Comparison of ENCODE assay signal across 11 mouse cellular contexts in the genomic region with DNA sequence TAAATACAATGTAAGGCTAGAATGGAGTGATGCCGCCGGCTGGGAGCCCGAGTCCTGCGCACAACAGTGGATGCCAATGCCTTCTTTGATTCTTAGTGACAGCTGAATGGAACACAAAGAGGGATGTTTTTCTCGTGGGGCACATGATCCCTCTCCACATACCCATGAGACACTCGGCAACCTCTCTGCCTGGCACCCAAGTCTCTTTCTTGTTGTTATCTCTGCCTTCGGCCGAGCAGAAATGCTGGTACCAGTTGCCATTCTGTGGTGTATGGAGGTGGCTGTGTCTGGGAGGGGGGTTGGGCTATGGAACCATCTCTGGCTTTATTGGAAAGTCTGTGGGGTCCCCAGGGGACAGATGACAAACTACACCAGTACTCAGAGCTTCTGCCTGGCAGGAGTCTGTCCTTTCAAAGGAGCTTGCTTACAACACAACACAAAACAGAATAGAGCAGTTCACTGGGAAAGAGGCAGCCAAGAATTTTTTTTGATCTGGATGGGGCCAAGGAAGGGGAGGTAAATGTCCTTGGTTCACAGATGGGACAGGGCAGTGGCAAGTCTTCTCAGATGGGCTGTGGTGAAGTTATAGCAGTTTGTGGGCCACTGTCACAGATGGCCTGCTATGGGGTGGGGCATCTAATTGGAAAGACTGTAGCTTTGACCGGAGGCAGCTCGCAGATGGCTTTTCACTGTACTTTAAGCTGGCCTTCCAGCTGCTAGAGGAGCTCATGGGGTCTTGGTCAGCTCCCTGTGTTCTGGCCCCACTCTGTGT.
A peak's percentile ranks its signal among the peaks of the same experiment; 100 is the strongest.
DNase-seq lines count a peak whose midpoint lies in the region; TF ChIP-seq lines count a peak whose summit lies in the region.
"Had no signal": no experiment of that assay in that cellular context is flagged by ENCODE, and none has a peak within 500 bp of the region (broad histone marks: within the 10 kb centered on the region; RNA-seq: fewer than 3 reads in every experiment).

No protein-coding gene starts in this region.

- H3K27ac ChIP-seq in cerebellum, adult 2 months (ENCODE audit: insufficient read depth, low read length): peak overlapping the region; percentile 37; the same call in 1 of the 2 replicates
- H3K27ac ChIP-seq: embryonic facial prominence, embryonic 13.5 days had no signal

- no peak for TF ChIP-seq CTCF in cerebellum, adult 2 months (IDR thresholded peaks at IDR 0.05; ENCODE audit: borderline replicate concordance, insufficient read depth, low read depth, low read length)

- 42% methylated on average over 10 of the region's 10 CpGs for WGBS in cerebellum, adult 2 months

- no peak for TF ChIP-seq POLR2A in cerebellum, adult 2 months (IDR thresholded peaks at IDR 0.05; ENCODE audit: borderline replicate concordance, insufficient read depth, low read length)

- peak in 1 of 2 experiments; percentile 32 for DNase-seq in cerebellum, adult 2 months
- DNase-seq in cerebellum, postnatal 25 days: no peak
- DNase-seq in right cerebral cortex, adult 18-20 months: peak; percentile 51
- no peak for DNase-seq in right cerebral cortex, postnatal 14 days
- peak; percentile 89 for DNase-seq in layer of hippocampus, adult 9-11 months
- peak; percentile 85 for DNase-seq in telencephalon, adult 2 months (ENCODE audit: low read depth, low spot score)
- no peak for DNase-seq in kidney, adult 9 months
- DNase-seq in ovary, postnatal 36 days (ENCODE audit: low spot score): no peak
- DNase-seq: liver, postnatal 0 days had no signal

- no peak overlapping the region for H3K4me3 ChIP-seq in cerebellum, adult 2 months (replicated peaks; ENCODE audit: insufficient read depth, low read depth, low read length)
- H3K4me3 ChIP-seq: embryonic facial prominence, embryonic 13.5 days had no signal

- no peaks in the 10 kb centered on the region for H3K4me1 ChIP-seq in cerebellum, adult 2 months (ENCODE audit: control insufficient read depth, insufficient read depth, low read length)

- no peaks in the 10 kb centered on the region for H3K27me3 ChIP-seq in cerebellum, adult 2 months (ENCODE audit: control insufficient read depth, insufficient read depth, low read length)
- H3K27me3 ChIP-seq: embryonic facial prominence, embryonic 13.5 days; Patski had no signal

Comparison
In these comparisons a context has a peak if more than half of its experiments do, and no peak if none do; other contexts are left out.
1. DNase-seq: peak in right cerebral cortex, adult 18-20 months (single experiment), layer of hippocampus, adult 9-11 months (single experiment) and telencephalon, adult 2 months (single experiment); none in cerebellum, postnatal 25 days (0 of 2), right cerebral cortex, postnatal 14 days (single experiment), kidney, adult 9 months (single experiment) and ovary, postnatal 36 days (single experiment).